Mouse (Mus musculus) gastrocnemius, adult 2 months (tissue): ENCODE results near the gene Dusp7. TPM values are rescaled to one million over a fixed set of nuclear protein-coding genes. Genes with fewer than 3 reads are reported as not detected.

Experiments
- DNase-seq: peaks from one replicate; pipeline ENCODE4 v3.0.0; 2022
- H3K27ac ChIP-seq: fragments of 200-600 bp; 2 replicates; pipeline ENCODE4 v1.8.1; 2022; ENCODE audit warnings: mild to moderate bottlenecking
- H3K4me3 ChIP-seq: fragments of 200-600 bp; 2 replicates; pipeline ENCODE4 v1.8.1; 2022; ENCODE audit warnings: mild to moderate bottlenecking, moderate library complexity
- CTCF ChIP-seq: fragments of 200-600 bp; IDR thresholded peaks from 2 replicates; pipeline ENCODE4 v1.8.1; 2022; ENCODE audit warnings: antibody characterized with exemption, mild to moderate bottlenecking, moderate library complexity
- intact Hi-C: fragments of 180-260 bp; cut with DNase I; formaldehyde crosslinking; loops from one replicate; pipeline ENCODE4 v1.15.1; 2025
- total RNA-seq, 2 experiments: library from RNA; stranded (reverse); gene quantifications; 2 replicates each; pipeline ENCODE4 v1.2.3; 2021

Dusp7 gene
- total RNA-seq, 2 experiments from 2014 or later, result 26.6 to 34.6 TPM

- intact Hi-C loops, result no loop called here
Measured at GRCm38 (mm10) chr9:106357167-106357566, 11.3 kb upstream of the Dusp7 start.

DNA sequence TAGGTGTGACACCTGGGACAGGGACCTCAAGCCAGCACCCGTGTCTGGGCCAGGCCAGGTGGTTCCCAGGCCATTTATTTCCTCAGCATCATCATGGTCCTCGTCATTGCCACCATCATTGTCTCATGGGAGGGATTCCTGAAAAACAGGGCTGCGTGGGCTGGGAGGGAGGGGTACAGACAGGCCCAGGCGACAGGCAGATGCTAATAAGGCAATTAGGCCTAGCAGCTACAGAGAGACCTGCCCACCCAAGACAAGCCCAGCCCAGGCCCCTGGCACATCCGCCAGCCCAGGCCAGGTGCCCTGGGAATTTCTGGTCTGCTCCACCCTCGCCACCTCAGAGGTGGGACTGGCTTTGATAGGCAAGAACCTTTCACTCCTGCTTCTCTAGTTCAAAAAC, 9.1 kb upstream of the Dusp7 start:
- TF ChIP-seq CTCF, result no peak
- Histone ChIP-seq H3K4me3 (no peak overlapping the region), H3K27ac (no peak overlapping the region)
- DNase-seq, result no peak
- intact Hi-C loops, result no loop called here

More at GRCm38 (mm10) chr9:106357167-106357566, 11.3 kb upstream of the Dusp7 start:
- Histone ChIP-seq H3K27ac (no peak overlapping the region), H3K4me3 (no peak overlapping the region)
- no peak for DNase-seq
- no peak for TF ChIP-seq CTCF

DNA sequence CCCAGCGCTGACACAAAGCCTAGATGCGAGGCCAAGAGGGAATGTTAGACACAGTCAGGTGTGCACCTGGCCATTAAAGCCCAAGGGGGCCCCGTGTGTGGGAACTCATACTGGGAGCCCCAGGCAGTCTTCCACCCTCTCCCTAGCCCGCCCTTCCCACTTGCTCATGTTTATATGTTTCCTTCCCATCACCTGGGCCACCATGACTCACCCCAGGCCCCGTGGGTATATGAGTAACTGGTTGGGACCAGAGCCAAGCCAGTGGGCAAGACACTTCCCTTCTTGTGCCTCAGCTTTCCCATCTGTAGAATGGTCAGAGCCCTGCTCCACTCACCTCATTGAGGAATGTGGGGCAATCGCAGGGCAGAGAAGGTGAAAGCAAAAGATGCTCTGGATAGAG, 7.3 kb upstream of the Dusp7 start:
- TF ChIP-seq CTCF, result no peak
- intact Hi-C loops, result no loop called here
- no peak overlapping the region for H3K27ac ChIP-seq
- no peak overlapping the region for H3K4me3 ChIP-seq
- no peak for DNase-seq

DNA sequence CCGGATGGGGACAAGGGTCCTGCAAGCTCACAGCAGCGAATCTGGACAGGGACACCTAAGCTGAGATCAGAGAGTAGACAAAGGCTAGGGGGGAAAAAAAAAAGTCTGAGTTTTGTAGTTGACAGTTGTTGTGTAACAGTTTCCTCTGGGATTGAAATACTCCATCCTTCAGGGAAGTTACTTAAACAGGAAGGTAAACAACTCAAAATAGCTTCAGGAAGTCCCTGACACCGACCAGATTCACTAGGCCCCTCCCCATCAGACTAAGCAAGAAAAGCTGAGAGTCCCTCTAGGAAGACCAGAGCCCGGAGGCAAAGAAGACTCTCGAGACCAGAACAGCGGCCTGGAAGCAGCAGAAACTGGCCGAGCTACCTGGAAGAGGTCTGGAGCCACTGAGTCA, 3.1 kb upstream of the Dusp7 start:
- no peak for TF ChIP-seq CTCF
- intact Hi-C loops, result loop anchor here (5.0 kb wide), 1 partner anchor 112 kb away; the partner anchor contains the start of genes Parp3 and Rrp9
- DNase-seq, result no peak
- H3K27ac ChIP-seq, result no peak overlapping the region
- H3K4me3 ChIP-seq, result no peak overlapping the region

- intact Hi-C loops, result loop anchor here (5.0 kb wide), 1 partner anchor 111 kb away; the partner anchor contains the start of genes Parp3 and Rrp9
- Histone ChIP-seq H3K4me3 (no peak overlapping the region), H3K27ac (no peak overlapping the region)
- no peak for DNase-seq
- TF ChIP-seq CTCF, result no peak
Measured at GRCm38 (mm10) chr9:106366188-106366587, 2.2 kb upstream of the Dusp7 start.

DNA sequence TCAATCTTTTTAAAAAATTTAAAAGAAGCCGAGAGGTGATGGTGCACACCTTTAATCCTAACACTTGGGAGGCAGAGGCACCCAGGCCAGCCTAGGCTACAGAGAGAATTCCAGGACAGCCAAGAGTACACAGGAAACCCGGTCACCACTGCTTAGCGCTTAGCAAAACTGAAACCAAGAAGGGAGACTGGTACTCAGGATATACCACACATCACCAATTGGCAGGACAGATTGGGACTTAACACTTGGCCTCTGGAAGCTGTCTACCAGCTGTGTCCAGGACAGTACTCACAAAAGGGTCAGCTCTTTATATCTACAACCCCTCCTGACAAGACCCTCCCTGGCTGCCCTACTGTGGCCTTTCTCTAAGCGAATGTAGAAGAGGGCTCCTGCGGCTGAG, 1.4 kb upstream of the Dusp7 start:
- H3K27ac ChIP-seq, result peak overlapping the region; percentile 98
- no peak for TF ChIP-seq CTCF
- intact Hi-C loops, result loop anchor here (1.0 to 5.0 kb wide), 2 partner anchors 54 to 110 kb away; partner anchors contain the start of genes Parp3 and Rrp9

DNA sequence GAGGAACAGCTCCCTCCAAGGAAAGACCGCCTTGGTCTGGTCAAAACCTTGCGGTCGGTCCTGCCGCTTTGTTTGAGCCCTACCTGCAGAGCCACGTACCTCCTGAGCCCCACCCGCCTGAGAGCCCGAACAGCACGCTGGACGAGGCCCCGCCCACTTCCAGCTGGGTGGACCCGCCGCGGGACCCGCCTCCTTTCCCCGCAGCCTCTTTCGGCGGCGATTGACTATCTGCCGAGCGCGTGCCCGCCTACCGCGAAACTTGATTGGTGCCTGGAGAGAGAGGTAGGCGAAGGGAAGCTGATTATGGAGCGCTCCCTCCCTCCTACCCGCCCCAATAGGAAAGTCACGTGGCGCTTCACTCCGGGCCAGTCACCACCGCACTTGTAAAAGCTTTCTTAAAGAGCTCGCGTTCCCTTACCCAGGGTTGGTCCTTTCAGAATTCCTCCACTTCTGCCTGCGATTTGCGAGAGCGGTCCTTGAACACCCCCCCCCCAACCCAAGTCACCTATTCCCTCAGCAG, 780 bp upstream of the Dusp7 start:
- no peak for TF ChIP-seq CTCF
- Histone ChIP-seq H3K27ac (peak overlapping the region; percentile 98), H3K4me3 (peak overlapping the region; percentile 96)
- intact Hi-C loops, result loop anchor here (1.0 to 5.0 kb wide), 2 partner anchors 54 to 110 kb away; partner anchors contain the start of genes Parp3 and Rrp9
- DNase-seq, result peak; percentile 99

More for the DNA sequence above, 1.4 kb upstream of the Dusp7 start:
- no peak for DNase-seq
- H3K4me3 ChIP-seq, result peak overlapping the region; percentile 96

GRCm38 (mm10) chr9:106368831-106369501, 534 bp downstream of the Dusp7 start:
- peak overlapping the region; percentile 96 for H3K4me3 ChIP-seq
- TF ChIP-seq CTCF, result peak; percentile 58
- peak overlapping the region; percentile 98 for H3K27ac ChIP-seq
- DNase-seq, result peak; percentile 79
- intact Hi-C loops, result loop anchor here (1.0 to 5.0 kb wide), 2 partner anchors 39 to 108 kb away; partner anchors contain the start of genes Parp3 and Rrp9

DNA sequence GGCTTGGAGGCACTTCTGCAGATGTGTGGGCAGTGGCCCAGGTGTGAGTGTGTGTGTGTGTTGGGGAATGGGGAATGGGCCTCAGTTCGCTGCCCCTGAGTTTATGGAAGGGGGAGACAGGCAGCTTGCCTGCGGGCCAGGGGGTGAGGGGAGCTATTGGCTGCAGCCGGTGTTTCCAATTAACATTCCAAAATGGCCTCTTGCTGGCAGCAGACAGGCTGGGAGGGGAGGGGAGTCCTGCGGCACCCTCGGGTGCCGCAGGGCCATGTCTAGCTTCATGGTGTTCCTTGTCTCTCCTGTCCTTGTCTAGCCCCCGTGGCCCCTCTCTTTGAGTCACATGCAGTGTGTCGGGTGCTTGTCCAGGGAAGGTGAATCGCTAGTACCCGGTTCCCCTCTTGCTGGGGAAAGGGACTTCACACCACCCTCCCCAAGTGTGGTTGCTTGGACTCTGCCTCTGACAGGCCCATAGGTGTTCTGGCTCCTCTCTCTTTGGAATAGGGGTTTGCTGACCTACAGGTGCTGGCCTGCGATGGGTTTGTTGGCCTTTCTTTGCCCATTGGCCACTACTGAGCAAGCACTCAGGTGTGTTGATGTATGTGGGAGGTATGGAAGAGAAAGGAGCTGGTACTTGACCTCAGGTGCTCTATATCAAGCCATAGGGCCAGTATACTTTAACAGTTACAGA, 1.5 kb downstream of the Dusp7 start:
- Histone ChIP-seq H3K4me3 (peak overlapping the region; percentile 96), H3K27ac (peak overlapping the region; percentile 98)
- DNase-seq, result peak; percentile 75
- TF ChIP-seq CTCF, result no peak
- intact Hi-C loops, result loop anchor here (1.0 to 5.0 kb wide), 2 partner anchors 38 to 107 kb away; partner anchors contain the start of genes Parp3 and Rrp9

DNA sequence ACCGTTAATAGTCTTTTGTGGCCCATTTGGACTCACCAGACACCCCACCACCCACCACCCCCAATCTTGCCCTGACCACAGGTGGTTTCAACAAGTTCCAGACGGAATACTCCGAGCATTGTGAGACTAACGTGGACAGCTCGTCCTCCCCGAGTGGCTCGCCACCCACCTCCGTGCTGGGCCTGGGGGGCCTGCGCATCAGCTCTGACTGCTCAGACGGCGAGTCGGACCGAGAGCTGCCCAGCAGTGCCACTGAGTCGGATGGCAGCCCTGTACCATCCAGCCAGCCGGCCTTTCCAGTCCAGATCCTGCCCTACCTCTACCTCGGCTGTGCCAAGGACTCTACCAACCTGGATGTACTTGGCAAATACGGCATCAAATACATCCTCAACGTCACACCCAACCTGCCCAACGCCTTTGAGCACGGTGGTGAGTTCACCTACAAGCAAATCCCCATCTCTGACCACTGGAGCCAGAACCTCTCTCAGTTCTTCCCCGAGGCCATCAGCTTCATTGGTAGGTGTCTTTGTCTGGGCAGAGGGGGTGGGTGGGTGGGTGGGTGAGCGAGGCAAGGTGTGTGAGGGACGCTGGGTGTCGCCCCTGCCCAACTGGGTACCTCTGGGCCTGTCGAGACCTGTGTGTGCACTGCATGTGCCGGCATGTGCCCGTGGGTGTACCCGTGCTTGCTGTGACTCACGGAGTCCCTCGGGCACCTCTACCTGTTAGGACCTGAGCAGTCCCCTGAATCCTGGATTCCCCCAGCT, 2.4 kb downstream of the Dusp7 start:
- intact Hi-C loops, result no loop called here
- DNase-seq, result no peak
- Histone ChIP-seq H3K4me3 (peak overlapping the region; percentile 96), H3K27ac (peak overlapping the region; percentile 98)
- TF ChIP-seq CTCF, result no peak

DNA sequence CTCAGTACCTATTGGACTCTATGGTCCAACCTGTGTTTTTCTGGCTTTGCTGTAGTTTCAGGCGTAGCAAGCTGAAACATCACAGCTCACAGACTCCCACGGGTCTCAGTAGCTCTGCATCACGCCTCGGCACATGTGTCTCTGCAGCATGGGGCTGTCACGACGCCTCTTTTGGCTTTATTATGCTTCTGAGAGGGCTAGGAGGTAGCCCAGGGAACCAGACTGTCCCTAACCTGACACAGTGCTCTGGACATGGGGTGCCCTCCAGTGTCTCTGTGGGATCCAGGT, 2.9 kb downstream of the Dusp7 start:
- Histone ChIP-seq H3K4me3 (peak overlapping the region; percentile 96), H3K27ac (peak overlapping the region; percentile 98)
- TF ChIP-seq CTCF, result no peak
- intact Hi-C loops, result no loop called here
- no peak for DNase-seq

DNA sequence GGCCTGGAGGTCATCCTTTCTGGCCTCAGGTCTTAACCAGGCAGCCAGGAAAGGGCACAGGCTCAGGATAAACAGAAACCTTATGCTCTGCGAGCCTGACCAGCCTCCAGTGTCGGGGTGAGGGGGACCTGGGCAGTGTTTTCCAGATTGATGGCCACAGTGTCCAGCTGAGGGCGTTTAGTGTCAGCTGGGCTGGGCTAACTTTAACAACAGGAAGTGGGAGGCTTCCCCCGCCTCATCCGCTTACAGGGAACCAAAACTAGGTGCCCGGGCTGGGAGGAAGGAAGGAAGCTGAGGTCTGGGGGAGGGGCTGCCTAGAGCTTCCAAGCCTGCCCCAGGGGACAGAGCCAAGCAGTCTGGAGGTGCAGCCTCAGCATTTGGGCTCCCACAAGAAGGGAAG, 3.3 kb downstream of the Dusp7 start:
- peak; percentile 37 for TF ChIP-seq CTCF

More for the DNA sequence above, 3.3 kb downstream of the Dusp7 start:
- peak; percentile 93 for DNase-seq
- H3K27ac ChIP-seq, result peak overlapping the region; percentile 98
- intact Hi-C loops, result no loop called here
- H3K4me3 ChIP-seq, result peak overlapping the region; percentile 96
